Mouse (Mus musculus) kidney, adult 2 months (tissue): ENCODE measurements around the gene Prpf6. TPM values are rescaled to one million over a fixed set of nuclear protein-coding genes. Genes with fewer than 3 reads are reported as not detected.

ENCODE experiments used
- DNase-seq: peaks from one replicate; pipeline ENCODE4 v3.0.0; 2021
- H3K27ac ChIP-seq: fragments of 200-500 bp; 2 replicates; pipeline ENCODE4 v1.5.1; 2012; ENCODE audit warnings: low read depth, low read length, control low read depth, inconsistent platforms; ENCODE audit not compliant: insufficient read depth
- H3K27me3 ChIP-seq: fragments of 200-500 bp; replicated peaks from 2 replicates; pipeline ENCODE4 v1.6.1; 2012; ENCODE audit warnings: mild to moderate bottlenecking, moderate library complexity, low read length, inconsistent platforms; ENCODE audit not compliant: control insufficient read depth, insufficient read depth
- H3K36me3 ChIP-seq: fragments of 200-500 bp; 2 replicates; pipeline ENCODE4 v1.6.1; 2012; ENCODE audit warnings: mild to moderate bottlenecking, moderate library complexity, low read length, inconsistent platforms; ENCODE audit not compliant: control insufficient read depth, insufficient read depth
- H3K4me1 ChIP-seq: fragments of 200-500 bp; 2 replicates; pipeline ENCODE4 v1.6.1; 2011; ENCODE audit warnings: low read length; ENCODE audit not compliant: control insufficient read depth, insufficient read depth
- H3K4me3 ChIP-seq: fragments of 200-500 bp; 2 replicates; pipeline ENCODE4 v1.5.1; 2011; ENCODE audit warnings: mild to moderate bottlenecking, low read depth, low read length, control low read depth; ENCODE audit not compliant: insufficient read depth
- CTCF ChIP-seq: fragments of 200-500 bp; conservative IDR thresholded peaks from 2 replicates; pipeline ENCODE4 v1.5.1; 2011; ENCODE audit warnings: low read depth, mild to moderate bottlenecking, control low read depth, low read length, moderate library complexity, mixed read lengths; ENCODE audit not compliant: insufficient read depth, insufficient read length
- POLR2A ChIP-seq: fragments of 200-500 bp; IDR thresholded peaks from one replicate; pipeline ENCODE4 v1.6.1; 2011; ENCODE audit warnings: low read depth, low read length, control low read depth
- WGBS: fragments of 180-500 bp; shearing (Covaris S2); methylation state at CpG from one replicate; pipeline ENCODE4 v1.1.7; 2018; 5-methylcytosine and 5-hydroxymethylcytosine counted together
- polyA plus RNA-seq: library from polyadenylated mRNA; depleted of rRNA; stranded (reverse); fragments of >200 nt; gene quantifications from 2 replicates; pipeline ENCODE4 v1.2.3, GENCODE M21; 2012

Prpf6 gene
- polyA plus RNA-seq, 1 experiment, result 22.1 TPM

DNA sequence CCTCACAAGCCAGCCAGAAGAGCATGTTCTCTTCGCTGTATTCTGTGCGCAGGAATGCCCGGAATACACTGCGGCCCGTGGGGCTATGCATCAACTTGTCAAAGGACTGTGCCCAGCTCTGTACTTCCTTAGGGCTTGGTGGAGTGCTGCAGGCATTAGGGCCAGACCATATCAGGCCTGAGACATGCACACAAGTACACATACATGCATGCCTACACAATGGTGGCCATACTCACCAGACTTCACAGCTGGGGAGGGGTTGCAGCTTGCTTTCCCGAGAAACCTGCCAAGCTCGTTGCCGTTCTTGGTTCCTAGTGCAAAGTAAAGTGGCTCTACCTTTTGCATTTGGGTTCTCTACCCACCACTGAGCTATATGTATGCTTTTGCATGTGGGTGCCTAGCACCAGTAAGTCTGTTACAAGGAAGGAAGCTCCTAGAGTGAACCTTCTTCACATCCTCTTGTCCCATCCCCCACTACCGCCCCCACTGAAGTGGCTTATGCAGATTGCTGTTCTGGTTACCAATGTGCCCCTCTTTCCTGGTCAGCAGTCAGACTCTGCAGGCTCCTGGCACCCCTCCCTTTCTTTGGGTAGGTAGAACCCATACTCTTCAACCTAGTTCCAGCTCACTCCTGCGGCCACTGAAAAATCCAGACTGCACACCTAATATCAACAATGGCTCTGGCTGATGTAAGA, 97.9 kb downstream of the Prpf6 start:
- no peak for DNase-seq
- no peak overlapping the region for H3K27ac ChIP-seq
- H3K27me3 ChIP-seq, result no peaks in the 10 kb centered on the region
- no peaks in the 10 kb centered on the region for H3K4me1 ChIP-seq
- TF ChIP-seq CTCF (no peak), POLR2A (no peak)
- no peaks in the 10 kb centered on the region for H3K36me3 ChIP-seq
- H3K4me3 ChIP-seq, result no peak overlapping the region
- 88% methylated on average over 10 of the region's 10 CpGs for whole genome bisulfite sequencing

DNA sequence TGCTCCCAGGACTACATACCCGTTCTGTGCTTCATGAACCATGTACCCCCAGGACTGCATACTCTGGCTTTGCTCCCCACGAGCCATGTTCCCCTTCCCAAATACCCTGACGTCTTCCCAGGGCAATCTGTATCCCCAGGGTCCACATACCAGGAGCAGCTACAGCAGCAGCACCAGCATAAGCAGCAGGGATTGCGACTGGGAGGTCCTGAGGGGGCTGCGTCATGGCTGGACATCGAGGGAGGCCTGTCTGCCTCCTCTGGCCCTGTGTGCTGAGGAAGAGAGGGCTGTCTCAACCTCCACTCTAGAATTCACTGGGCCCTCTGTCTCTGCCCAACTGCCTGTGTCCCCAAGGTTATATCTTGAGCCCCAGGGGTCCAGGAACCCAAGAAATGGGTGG, 99.4 kb downstream of the Prpf6 start:
- DNase-seq, result no peak
- no peaks in the 10 kb centered on the region for H3K27me3 ChIP-seq
- 81% methylated on average over 6 of the region's 6 CpGs for WGBS
- no peak overlapping the region for H3K4me3 ChIP-seq
- no peak overlapping the region for H3K27ac ChIP-seq
- TF ChIP-seq CTCF (no peak), POLR2A (no peak)
- no peaks in the 10 kb centered on the region for H3K4me1 ChIP-seq
- H3K36me3 ChIP-seq, result no peaks in the 10 kb centered on the region

DNA sequence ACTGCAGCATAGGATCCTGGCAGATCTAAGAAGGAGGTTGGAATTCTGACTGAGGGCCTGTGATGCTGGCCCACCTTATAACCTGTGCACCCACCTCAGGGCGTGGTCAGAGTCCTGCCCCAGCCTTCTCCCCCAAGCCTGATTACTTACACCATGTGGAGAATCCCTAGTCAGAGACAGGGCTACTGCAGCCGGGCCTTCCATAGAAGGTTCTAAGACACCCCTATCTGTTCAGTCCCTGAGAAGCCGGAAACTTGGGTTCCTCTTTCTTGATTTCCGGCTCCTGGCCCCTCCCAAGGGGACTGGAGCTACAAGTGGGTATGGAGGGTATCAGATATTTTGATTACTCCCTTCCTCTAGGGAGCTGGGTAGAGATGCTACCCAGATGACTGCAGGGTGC, 99.9 kb downstream of the Prpf6 start:
- no peak for DNase-seq
- H3K4me3 ChIP-seq, result no peak overlapping the region
- H3K27me3 ChIP-seq, result no peaks in the 10 kb centered on the region
- TF ChIP-seq POLR2A (no peak), CTCF (no peak)
- WGBS, result 83% methylated on average over 4 of the region's 4 CpGs
- no peaks in the 10 kb centered on the region for H3K36me3 ChIP-seq
- H3K27ac ChIP-seq, result no peak overlapping the region
- H3K4me1 ChIP-seq, result no peaks in the 10 kb centered on the region

DNA sequence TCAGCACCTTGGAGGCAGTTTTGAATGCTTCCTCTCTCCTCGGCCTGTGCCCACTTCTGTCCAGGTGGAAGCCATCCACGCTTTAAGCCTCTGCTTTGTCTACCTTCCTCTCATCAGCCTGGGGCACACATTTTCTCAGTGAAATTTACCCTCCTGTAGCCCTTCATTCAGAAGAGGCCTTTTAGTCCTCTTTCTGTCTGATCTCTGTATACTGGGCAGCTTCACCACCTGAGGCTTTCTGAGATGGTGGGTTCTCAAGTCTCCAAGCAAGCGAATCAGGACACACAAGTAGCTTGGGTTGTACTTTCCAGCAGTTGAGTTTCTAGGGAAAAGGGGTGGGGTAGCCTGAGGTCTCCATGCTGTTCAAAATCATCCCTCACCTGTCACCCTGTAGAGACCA, 100.6 kb downstream of the Prpf6 start:
- no peak overlapping the region for H3K27ac ChIP-seq
- H3K36me3 ChIP-seq, result no peaks in the 10 kb centered on the region
- no peak for TF ChIP-seq POLR2A
- no peak for TF ChIP-seq CTCF
- H3K4me1 ChIP-seq, result no peaks in the 10 kb centered on the region
- no peak for DNase-seq
- no peak overlapping the region for H3K4me3 ChIP-seq
- no peaks in the 10 kb centered on the region for H3K27me3 ChIP-seq
- WGBS, result 91% methylated on average over 3 of the region's 3 CpGs

DNA sequence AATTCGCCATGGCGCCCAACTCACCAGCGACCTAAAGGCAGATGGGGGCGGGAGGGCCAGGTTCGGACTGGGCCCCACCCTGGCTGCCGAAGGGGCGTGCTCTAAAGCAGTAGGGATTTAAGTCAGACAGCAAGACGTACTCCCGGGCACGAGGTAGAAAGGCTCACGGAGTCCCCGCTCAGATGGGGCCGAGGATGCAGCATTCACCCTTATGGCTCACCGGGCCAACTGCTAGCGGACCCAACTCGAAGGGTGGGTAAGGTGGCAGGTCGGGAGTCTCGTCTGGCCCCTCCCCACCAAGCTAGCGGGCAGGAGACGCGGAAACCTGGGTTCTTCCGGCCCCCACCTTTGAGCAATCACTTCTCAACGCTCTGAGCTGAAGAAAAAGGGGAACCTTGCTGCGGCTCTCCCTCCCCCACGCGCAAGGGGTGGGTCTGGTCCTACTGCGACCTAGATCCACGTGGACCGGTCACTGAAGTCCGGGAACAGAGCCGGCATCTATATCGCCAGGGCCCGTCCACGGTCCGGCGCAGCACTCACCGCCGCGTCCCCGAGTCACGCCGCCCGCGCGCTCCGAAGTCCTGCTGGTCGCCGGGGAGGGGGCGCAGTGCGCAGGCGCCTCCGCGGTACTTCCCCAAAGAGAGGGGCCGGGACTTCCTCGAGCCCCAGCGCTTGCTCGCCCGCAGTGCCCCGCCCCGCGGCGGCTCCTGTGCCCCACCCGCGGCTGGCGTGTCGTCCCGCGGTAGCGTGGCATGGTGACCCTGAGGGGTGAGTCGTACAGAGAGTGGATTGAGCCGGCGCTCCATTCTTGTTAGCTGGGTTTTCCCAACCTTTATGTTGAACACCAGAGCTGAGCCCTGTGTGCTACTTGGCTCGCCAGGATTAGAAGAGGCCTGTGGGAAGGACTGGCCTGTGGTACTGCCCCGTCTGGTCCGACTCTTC, 101.9 kb downstream of the Prpf6 start, which contains the start of gene Rgs19:
Rgs19 (minus strand) TSS at position 639 of the 942 bp plus-strand sequence.
- H3K36me3 ChIP-seq, result no peaks in the 10 kb centered on the region
- no peak within 1 kb of the TSS for H3K27ac ChIP-seq
- TF ChIP-seq POLR2A (no peak), CTCF (no peak)
- H3K27me3 ChIP-seq, result no peaks in the 10 kb centered on the region
- no peaks in the 10 kb centered on the region for H3K4me1 ChIP-seq
- WGBS, result 2% methylated on average over 75 of the region's 75 CpGs
- peak; percentile 81 for DNase-seq
- H3K4me3 ChIP-seq, result peak within 1 kb of the TSS; percentile 54

DNA sequence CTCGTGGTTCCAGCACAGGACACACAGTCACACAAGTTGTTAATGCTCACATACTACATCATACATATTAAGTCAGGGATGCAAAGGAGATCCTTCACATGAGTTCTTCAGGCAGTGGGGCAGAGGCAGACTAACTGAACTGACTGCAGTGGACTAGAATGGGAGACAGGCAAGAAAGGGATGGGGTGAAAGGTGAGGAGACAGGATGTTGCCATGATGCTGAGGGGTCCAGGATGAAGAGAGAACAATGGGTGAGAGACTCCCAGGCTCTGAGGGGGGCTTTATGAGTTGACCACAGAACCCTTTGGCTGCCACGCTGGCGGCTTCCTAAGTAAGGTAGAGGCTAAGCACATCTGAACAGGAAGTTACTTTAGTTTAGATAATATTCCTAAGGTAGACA, 102.9 kb downstream of the Prpf6 start:
- Histone ChIP-seq H3K4me1 (no peaks in the 10 kb centered on the region), H3K4me3 (no peak overlapping the region), H3K27me3 (no peaks in the 10 kb centered on the region), H3K27ac (no peak overlapping the region), H3K36me3 (no peaks in the 10 kb centered on the region)
- TF ChIP-seq CTCF, result no peak
- TF ChIP-seq POLR2A, result no peak
- WGBS, result 99% methylated on average over 3 of the region's 3 CpGs
- DNase-seq, result no peak

DNA sequence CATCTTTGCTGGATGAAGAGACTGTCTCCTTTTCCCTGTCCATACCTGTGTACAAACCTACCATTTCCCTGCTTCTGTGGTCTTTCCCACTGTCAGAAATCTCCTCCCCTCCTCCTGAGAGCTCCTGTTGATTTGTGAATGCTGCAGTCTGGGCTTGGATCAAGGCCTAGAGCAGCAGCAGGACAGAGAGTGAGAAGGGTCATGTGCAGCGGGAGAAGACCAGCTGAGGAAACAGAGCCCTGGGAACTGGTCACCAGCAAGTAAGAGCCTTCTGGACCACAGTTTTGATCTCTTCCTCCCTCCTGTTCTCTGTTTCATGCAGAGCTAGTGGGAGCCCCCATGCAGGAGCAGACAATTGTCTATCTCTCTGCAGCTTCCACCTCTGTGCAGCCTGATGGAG, 104.1 kb downstream of the Prpf6 start:
- WGBS, result 72% methylated on average over 1 of the region's 1 CpGs
- Histone ChIP-seq H3K27ac (no peak overlapping the region), H3K36me3 (no peaks in the 10 kb centered on the region), H3K4me1 (no peaks in the 10 kb centered on the region), H3K27me3 (no peaks in the 10 kb centered on the region), H3K4me3 (no peak overlapping the region)
- DNase-seq, result no peak
- TF ChIP-seq CTCF, result no peak
- TF ChIP-seq POLR2A, result no peak
